Mouse (Mus musculus) G1E (cell line): Measurements from ENCODE around the gene Sec61a2.

ENCODE experiments used
- GATA1 ChIP-seq: IDR thresholded peaks from 2 replicates; pipeline ENCODE4 v1.6.1; 2012; ENCODE audit warnings: borderline replicate concordance, low read length, inconsistent platforms, mixed read lengths
- TAL1 ChIP-seq: conservative IDR thresholded peaks from 2 replicates; pipeline ENCODE4 v1.6.1; 2012; ENCODE audit warnings: low read depth, low read length, inconsistent platforms, mixed read lengths

DNA sequence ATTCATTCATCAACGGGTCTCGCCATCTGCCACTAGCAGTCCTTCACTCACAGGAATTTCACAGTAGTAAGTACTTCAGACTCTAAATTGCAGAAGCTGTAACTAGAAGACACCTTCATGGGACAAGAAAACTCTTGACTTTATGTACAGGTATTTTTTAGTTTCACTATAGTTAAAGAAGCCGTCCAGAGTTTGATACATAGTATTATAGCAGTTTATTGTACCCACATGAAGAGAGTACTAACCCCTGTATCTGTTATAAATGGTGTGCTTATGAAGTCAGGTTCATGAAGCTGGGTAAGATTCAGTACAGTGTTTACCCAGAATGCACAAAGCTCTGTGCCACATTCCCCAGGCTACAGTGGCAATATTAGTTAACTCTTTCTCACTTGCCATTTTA is 32.4 kb downstream of the Sec61a2 start, which contains the start of gene Gm13199:
- TF ChIP-seq TAL1: no peak
- no peak for TF ChIP-seq GATA1
